9 mouse cellular contexts compared by ENCODE assay signal in genomic region chr5:131277227-131277626, GRCm38 (mm10). TPM values are rescaled to one million over a fixed set of nuclear protein-coding genes. Genes with fewer than 3 reads are reported as not detected.
A peak's percentile ranks its signal among the peaks of the same experiment; 100 is the strongest.
DNase-seq lines count a peak whose midpoint lies in the region; ATAC-seq lines count a peak whose summit lies in the region.
"Had no signal": no experiment of that assay in that cellular context is flagged by ENCODE, and none has a peak within 500 bp of the region (broad histone marks: within the 10 kb centered on the region; RNA-seq: fewer than 3 reads in every experiment).

No protein-coding gene starts in this region.

- no peak for ATAC-seq in hindbrain, embryonic 14.5 days (ENCODE audit: low FRiP score)
- ATAC-seq in hindbrain, embryonic 12.5 days (ENCODE audit: low FRiP score): no peak

- H3K9ac ChIP-seq in hindbrain, embryonic 14.5 days: no peak overlapping the region
- no peak overlapping the region for H3K9ac ChIP-seq in hindbrain, embryonic 12.5 days

- no peaks in the 10 kb centered on the region for H3K27me3 ChIP-seq in hindbrain, embryonic 14.5 days (ENCODE audit: control insufficient read depth, insufficient read depth, low read length)
- H3K27me3 ChIP-seq in hindbrain, embryonic 12.5 days: no peaks in the 10 kb centered on the region

- H3K36me3 ChIP-seq in hindbrain, embryonic 14.5 days (replicated peaks; ENCODE audit: control insufficient read depth, insufficient read depth): no peaks in the 10 kb centered on the region
- no peaks in the 10 kb centered on the region for H3K36me3 ChIP-seq in hindbrain, embryonic 12.5 days

- H3K9me3 ChIP-seq in hindbrain, embryonic 14.5 days (ENCODE audit: control insufficient read depth, low read length): no peaks in the 10 kb centered on the region
- H3K9me3 ChIP-seq in hindbrain, embryonic 12.5 days (replicated peaks): no peaks in the 10 kb centered on the region

- H3K4me3 ChIP-seq in hindbrain, embryonic 14.5 days (replicated peaks; ENCODE audit: low read length): no peak overlapping the region
- H3K4me3 ChIP-seq in hindbrain, embryonic 12.5 days: no peak overlapping the region

- peak; percentile 19 for DNase-seq in adrenal gland, postnatal 14 days
- DNase-seq in adrenal gland, postnatal 25 days: no peak
- DNase-seq in hindbrain, embryonic 14.5 days (ENCODE audit: low spot score): peak; percentile 33
- peak; percentile 40 for DNase-seq in heart, postnatal 4 days
- DNase-seq in lung, postnatal 10 days: peak; percentile 62
- DNase-seq in urinary bladder, postnatal 25 days (ENCODE audit: low spot score): no peak
- DNase-seq in embryo, embryonic 10 days (ENCODE audit: low spot score): no peak

- H3K4me2 ChIP-seq in hindbrain, embryonic 14.5 days (replicated peaks): no peak overlapping the region
- H3K4me2 ChIP-seq in hindbrain, embryonic 12.5 days (replicated peaks): no peak overlapping the region

- no peaks in the 10 kb centered on the region for H3K4me1 ChIP-seq in hindbrain, embryonic 14.5 days (replicated peaks; ENCODE audit: control insufficient read depth, insufficient read depth, low read length)
- no peaks in the 10 kb centered on the region for H3K4me1 ChIP-seq in hindbrain, embryonic 12.5 days

- H3K27ac ChIP-seq in hindbrain, embryonic 14.5 days: no peak overlapping the region
- H3K27ac ChIP-seq in hindbrain, embryonic 12.5 days: no peak overlapping the region

- WGBS in hindbrain, embryonic 14.5 days: 66% methylated on average over 7 of the region's 7 CpGs
- 90% methylated on average over 7 of the region's 7 CpGs for WGBS in hindbrain, embryonic 12.5 days

RNA-seq across cellular contexts. Expression of gene Galnt17, which starts 31.1 kb away (rescaled TPM):
- total RNA-seq in adrenal gland, postnatal 14 days (2021): 4.7 and 5.4 TPM in 2 replicates
- total RNA-seq in adrenal gland, postnatal 25 days (2021): 3.7 and 4.1 TPM in 2 replicates
- polyA plus RNA-seq in hindbrain, embryonic 14.5 days (2014; fragmentation: Nextera tagmentation; extraction: Ambion mirVana): 7.5 and 11.5 TPM in 2 replicates
- polyA plus RNA-seq in hindbrain, embryonic 12.5 days (2016; fragmentation: Nextera tagmentation; extraction: Ambion mirVana): 4.6 and 5.6 TPM in 2 replicates
- total RNA-seq in heart, postnatal 4 days (2021): 1 to 10 TPM; 5.8 to 6.0 TPM
- total RNA-seq: megakaryocyte, adult 5-6 weeks had no signal

Comparison
In these comparisons a context has a peak if more than half of its experiments do, and no peak if none do; other contexts are left out.
1. DNase-seq: peak in adrenal gland, postnatal 14 days (single experiment), hindbrain, embryonic 14.5 days (single experiment), heart, postnatal 4 days (single experiment) and lung, postnatal 10 days (single experiment); none in adrenal gland, postnatal 25 days (single experiment), urinary bladder, postnatal 25 days (single experiment) and embryo, embryonic 10 days (single experiment).